Mouse (Mus musculus) hindbrain, postnatal 0 days (tissue): ENCODE measurements around the gene Apoc4. TPM values are rescaled to one million over a fixed set of nuclear protein-coding genes. Genes with fewer than 3 reads are reported as not detected.
A peak's percentile ranks its signal among the peaks of the same experiment; 100 is the strongest.

Experiments
- ATAC-seq: fragments of 200-750 bp; cut with Nextera tagmentation; 2 replicates; pipeline ENCODE4 v1.8.0; 2017; ENCODE audit warnings: mild to moderate bottlenecking, moderate TSS enrichment, moderate library complexity
- DNase-seq: peaks from one replicate; pipeline ENCODE4 v3.0.0-alpha.2; 2015; ENCODE audit warnings: low spot score
- H3K27ac ChIP-seq: fragments of 300-500 bp; sonication (generic); 2 replicates; pipeline ENCODE4 v1.5.1; 2014; ENCODE audit warnings: mild to moderate bottlenecking
- H3K27me3 ChIP-seq: fragments of 300-500 bp; sonication (generic); 2 replicates; pipeline ENCODE4 v1.6.1; 2014; ENCODE audit warnings: low read length, mixed read lengths; ENCODE audit not compliant: insufficient read depth
- H3K36me3 ChIP-seq: fragments of 300-500 bp; sonication (generic); 2 replicates; pipeline ENCODE4 v1.6.1; 2014; ENCODE audit warnings: low read length, mixed read lengths; ENCODE audit not compliant: insufficient read depth
- H3K4me1 ChIP-seq: fragments of 300-500 bp; sonication (generic); 2 replicates; pipeline ENCODE4 v1.6.1; 2014; ENCODE audit warnings: antibody characterized with exemption, low read length, mixed read lengths; ENCODE audit not compliant: insufficient read depth
- H3K4me2 ChIP-seq: fragments of 300-500 bp; sonication (generic); 2 replicates; pipeline ENCODE4 v1.6.1; 2014; ENCODE audit warnings: low read depth, mild to moderate bottlenecking, low read length, moderate library complexity, mixed read lengths
- H3K4me3 ChIP-seq: fragments of 300-500 bp; sonication (generic); 2 replicates; pipeline ENCODE4 v1.5.1; 2014; ENCODE audit warnings: low read length
- H3K9ac ChIP-seq: fragments of 300-500 bp; sonication (generic); replicated peaks from 2 replicates; pipeline ENCODE4 v1.6.1; 2014; ENCODE audit warnings: mild to moderate bottlenecking, low read length, moderate library complexity, mixed read lengths
- H3K9me3 ChIP-seq: fragments of 300-500 bp; sonication (generic); 2 replicates; pipeline ENCODE4 v1.6.1; 2016; ENCODE audit warnings: low read length, mixed read lengths
- CTCF ChIP-seq: IDR thresholded peaks from 2 replicates; pipeline ENCODE4 v1.5.1; 2016; ENCODE audit warnings: antibody characterized with exemption, control low read depth, low read depth
- WGBS: fragments of 180-500 bp; shearing (Covaris S2); extraction: QIAGEN DNeasy Blood & Tissue Kit; methylation state at CpG from one replicate; pipeline ENCODE4 v1.1.7; 2014; 5-methylcytosine and 5-hydroxymethylcytosine counted together
- polyA plus RNA-seq: library from polyadenylated mRNA; unstranded; fragments of >200 nt; fragmentation: Nextera tagmentation; extraction: Ambion mirVana; gene quantifications from 2 replicates; pipeline ENCODE4 v1.2.1, GENCODE M21; 2015
- total RNA-seq: library from RNA; depleted of rRNA; stranded (reverse); fragments of >200 nt; gene quantifications from 2 replicates; pipeline ENCODE4 v1.2.3, GENCODE M21; 2014

Apoc4 gene
- total and polyA plus RNA-seq, 2 experiments from 2014 or later = not detected

DNA sequence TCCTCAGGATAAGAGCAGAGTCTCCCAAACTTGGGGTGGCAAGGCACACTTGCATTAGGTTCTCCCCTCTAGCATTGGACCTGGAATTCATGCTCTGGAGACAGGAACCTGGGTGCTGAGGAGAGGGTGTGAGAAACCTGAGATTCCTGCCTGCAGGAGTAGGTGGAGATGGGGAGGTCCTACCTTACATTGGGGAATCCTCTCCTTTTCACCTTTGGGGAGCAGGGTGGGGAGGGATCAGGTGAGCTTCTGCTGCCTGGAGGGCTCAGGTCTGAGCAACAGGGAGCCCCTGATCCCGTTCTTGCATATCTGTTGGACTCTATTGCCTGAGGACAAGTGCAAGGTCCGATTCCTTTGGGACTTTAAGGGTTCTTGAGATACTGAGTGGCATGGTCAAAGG lies 35.5 kb upstream of the Apoc4 start:
- Histone ChIP-seq H3K4me2 (peak overlapping the region; percentile 49), H3K36me3 (peaks cover 4% of the 10 kb centered on the region; the same call in 1 of the 2 replicates), H3K27me3 (no peaks in the 10 kb centered on the region), H3K27ac (peak overlapping the region; percentile 87), H3K9me3 (0 out of 2 replicates have a peak, but pooled peaks cover 2% of the 10 kb centered on the region), H3K9ac (peak overlapping the region; percentile 46; the same call in 1 of the 2 replicates), H3K4me1 (peaks cover 9% of the 10 kb centered on the region; the same call in 1 of the 2 replicates), H3K4me3 (no peak overlapping the region)
- WGBS = 83% methylated on average over 2 of the region's 2 CpGs
- no peak for TF ChIP-seq CTCF
- no peak for ATAC-seq
- DNase-seq = no peak

DNA sequence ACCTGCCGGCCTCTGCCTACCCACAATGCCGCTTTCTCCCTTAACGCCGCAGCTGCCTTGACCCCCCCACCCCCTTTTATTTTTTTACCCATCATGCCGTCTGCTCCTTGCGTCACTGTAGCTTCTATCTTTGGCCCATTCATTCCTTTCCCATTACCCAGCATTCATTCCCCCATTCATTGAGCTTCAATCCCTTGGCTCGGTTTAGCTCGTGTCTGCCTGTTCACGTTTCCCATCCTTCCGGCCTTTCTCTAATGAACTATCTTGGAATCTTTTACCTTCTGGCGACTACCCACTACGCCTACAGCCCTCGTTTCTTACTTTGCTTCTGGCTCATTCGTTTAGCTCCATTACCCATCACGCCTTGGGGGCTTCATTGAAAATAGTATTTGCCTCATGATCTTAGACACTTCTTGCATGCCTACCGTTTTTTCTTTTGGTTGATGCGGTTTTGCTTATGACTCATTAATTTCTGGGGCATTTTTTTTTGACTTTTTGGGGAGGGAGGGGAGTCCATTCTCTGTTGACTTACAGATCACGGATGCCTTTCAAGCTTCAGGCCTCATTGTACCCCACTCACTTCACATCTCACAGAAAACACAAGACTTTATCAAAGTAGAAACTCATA lies 34.9 kb upstream of the Apoc4 start:
- no peaks in the 10 kb centered on the region for H3K27me3 ChIP-seq
- H3K4me3 ChIP-seq = peak overlapping the region; percentile 18
- no peak for TF ChIP-seq CTCF
- ATAC-seq = no peak
- H3K27ac ChIP-seq = peak overlapping the region; percentile 87
- 0 out of 2 replicates have a peak, but pooled peaks cover 2% of the 10 kb centered on the region for H3K9me3 ChIP-seq
- peak overlapping the region; percentile 46 for H3K9ac ChIP-seq
- H3K36me3 ChIP-seq = peaks cover 10% of the 10 kb centered on the region; the same call in 1 of the 2 replicates
- DNase-seq = no peak
- peaks cover 9% of the 10 kb centered on the region; the same call in 1 of the 2 replicates for H3K4me1 ChIP-seq
- H3K4me2 ChIP-seq = peak overlapping the region; percentile 49
- WGBS = 4% methylated on average over 18 of the region's 18 CpGs

DNA sequence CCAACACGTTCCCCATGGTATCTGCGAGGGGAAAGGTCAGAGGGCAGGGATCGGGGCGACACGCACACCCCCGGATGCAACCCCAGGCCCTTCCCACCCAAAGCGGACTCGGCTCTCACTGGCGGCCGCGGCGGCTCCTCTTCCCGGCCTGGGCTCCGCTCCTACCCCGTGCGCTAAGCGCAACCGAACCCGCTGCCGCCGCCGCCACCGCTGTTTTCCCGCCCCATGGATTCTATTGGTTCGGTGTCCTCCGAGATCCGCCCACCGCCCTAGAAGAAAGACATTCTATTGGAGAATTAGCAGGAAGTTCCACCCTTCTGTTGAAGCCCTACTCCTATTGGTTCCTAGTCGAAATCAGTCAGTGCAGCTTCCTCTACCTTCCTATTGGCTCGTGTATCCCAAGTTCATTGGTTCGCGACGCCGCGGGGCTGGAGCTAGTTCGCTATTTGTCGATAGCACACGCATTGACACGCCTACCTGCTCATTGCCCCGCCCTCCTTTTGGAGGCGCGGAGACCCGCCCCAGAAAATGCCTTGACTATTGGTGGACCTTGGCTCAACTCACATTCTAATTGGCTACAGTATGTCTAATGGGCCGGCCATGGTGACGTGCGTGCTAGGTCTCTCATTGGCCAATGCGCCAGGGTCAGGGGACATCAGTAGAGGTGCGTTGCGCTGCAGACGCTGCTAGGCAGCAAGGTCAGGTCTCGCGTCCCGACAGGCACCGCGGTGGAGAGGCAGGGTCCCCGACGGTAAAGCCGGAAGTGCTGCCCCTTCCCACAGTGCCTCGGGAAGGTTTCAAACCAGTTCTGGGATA lies 34.2 kb upstream of the Apoc4 start, which contains the start of gene Tomm40:
Gene Tomm40, minus strand, starts transcription at position 200 of the 816 bp plus-strand sequence.
- ATAC-seq = peak; percentile 99
- H3K27me3 ChIP-seq = no peaks in the 10 kb centered on the region
- 1% methylated on average over 57 of the region's 59 CpGs for WGBS
- DNase-seq = peak; percentile 100
- H3K36me3 ChIP-seq = peaks cover 10% of the 10 kb centered on the region; the same call in 1 of the 2 replicates
- H3K4me3 ChIP-seq = peak within 1 kb of the TSS; percentile 98
- peak within 1 kb of the TSS; percentile 91 for H3K27ac ChIP-seq
- peak within 1 kb of the TSS; percentile 98 for H3K9ac ChIP-seq
- peak; percentile 10; the same call in 1 of the 2 replicates for TF ChIP-seq CTCF
- peak within 1 kb of the TSS; percentile 95 for H3K4me2 ChIP-seq
- H3K4me1 ChIP-seq = peaks cover 9% of the 10 kb centered on the region; the same call in 1 of the 2 replicates
- H3K9me3 ChIP-seq = no peaks in the 10 kb centered on the region

DNA sequence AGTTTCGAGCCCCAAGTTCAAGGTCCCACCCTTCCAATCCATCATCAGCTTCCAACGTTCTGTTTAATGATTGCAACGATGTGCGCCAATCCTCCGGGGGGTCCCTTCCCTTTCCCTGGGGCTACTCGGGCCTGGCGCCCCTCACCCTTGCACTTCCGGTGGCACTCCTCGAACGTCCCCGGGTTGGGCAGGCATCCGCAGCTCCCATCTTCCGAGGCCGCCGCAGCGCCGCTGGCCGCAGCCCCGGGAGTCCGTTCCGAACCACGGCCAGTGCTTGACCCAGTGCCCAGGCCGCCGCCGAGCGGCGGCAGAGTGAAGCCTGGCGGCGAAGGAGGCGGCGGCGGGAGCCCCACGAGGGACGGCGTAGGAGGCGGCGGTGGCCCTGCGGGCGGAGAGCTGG lies 33.6 kb upstream of the Apoc4 start:
- under 1% methylated on average over 39 of the region's 39 CpGs for WGBS
- no peak for TF ChIP-seq CTCF

DNA sequence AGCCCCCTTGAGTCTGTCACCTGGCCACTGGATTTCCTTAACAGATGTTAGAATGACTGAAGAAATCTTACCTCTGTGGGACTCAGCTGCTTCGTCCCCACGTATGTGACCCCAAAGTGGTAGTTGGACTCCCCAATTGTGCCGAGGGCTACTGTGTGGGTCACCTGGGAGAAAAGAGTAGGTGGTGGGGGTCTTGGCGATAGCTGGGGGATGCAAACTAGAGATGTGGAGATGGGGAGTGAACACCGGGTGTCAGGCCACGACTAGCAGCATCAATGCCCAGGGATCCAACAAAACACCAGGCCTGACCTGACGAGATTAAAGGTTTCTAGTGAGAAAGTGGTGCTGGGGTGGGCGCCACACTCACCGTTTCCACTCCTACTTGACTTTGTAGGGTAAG lies 32.3 kb upstream of the Apoc4 start:
- H3K4me3 ChIP-seq = no peak overlapping the region
- no peak for TF ChIP-seq CTCF
- DNase-seq = no peak

More for the DNA sequence above, 33.6 kb upstream of the Apoc4 start:
- DNase-seq (peak; percentile 15), ATAC-seq (no peak)
- Histone ChIP-seq H3K4me1 (peaks cover 9% of the 10 kb centered on the region; the same call in 1 of the 2 replicates), H3K27me3 (no peaks in the 10 kb centered on the region), H3K9ac (peak overlapping the region; percentile 98), H3K4me2 (peak overlapping the region; percentile 95), H3K36me3 (peaks cover 12% of the 10 kb centered on the region; the same call in 1 of the 2 replicates), H3K9me3 (no peaks in the 10 kb centered on the region), H3K27ac (peak overlapping the region; percentile 91), H3K4me3 (peak overlapping the region; percentile 98)

DNA sequence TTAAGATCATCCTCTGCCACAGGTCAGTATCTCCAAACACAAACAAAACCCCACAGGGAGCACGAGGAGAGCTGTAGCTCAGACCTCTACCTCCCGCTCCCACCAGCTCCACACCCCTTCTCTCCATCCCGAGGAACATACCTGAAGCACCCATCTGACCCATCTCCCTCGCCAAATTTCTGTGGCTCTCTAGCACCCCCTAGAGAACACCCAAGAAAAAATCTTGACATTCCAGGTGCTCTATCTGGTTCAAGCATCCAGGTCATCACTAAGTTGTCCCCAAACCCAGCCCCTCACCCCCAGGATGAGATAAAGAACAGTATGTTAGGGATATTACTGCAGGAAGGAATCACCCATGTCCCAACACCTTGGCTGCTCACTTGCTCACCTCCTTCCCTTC lies 31.9 kb upstream of the Apoc4 start:
- no peaks in the 10 kb centered on the region for H3K27me3 ChIP-seq
- peak; percentile 53 for TF ChIP-seq CTCF
- no peak overlapping the region for H3K9ac ChIP-seq
- H3K4me2 ChIP-seq = no peak overlapping the region
- 53% methylated on average over 4 of the region's 4 CpGs for WGBS
- no peaks in the 10 kb centered on the region for H3K9me3 ChIP-seq
- peaks cover 26% of the 10 kb centered on the region; the same call in 1 of the 2 replicates for H3K36me3 ChIP-seq
- H3K27ac ChIP-seq = no peak overlapping the region
- no peak for ATAC-seq
- DNase-seq = peak; percentile 19
- peaks cover 9% of the 10 kb centered on the region; the same call in 1 of the 2 replicates for H3K4me1 ChIP-seq
- H3K4me3 ChIP-seq = no peak overlapping the region

More for the DNA sequence above, 32.3 kb upstream of the Apoc4 start:
- H3K4me1 ChIP-seq = peaks cover 9% of the 10 kb centered on the region; the same call in 1 of the 2 replicates
- H3K27me3 ChIP-seq = no peaks in the 10 kb centered on the region
- no peak for ATAC-seq
- no peak overlapping the region for H3K27ac ChIP-seq
- no peaks in the 10 kb centered on the region for H3K9me3 ChIP-seq
- WGBS = 89% methylated on average over 9 of the region's 9 CpGs
- no peak overlapping the region for H3K9ac ChIP-seq
- no peak overlapping the region for H3K4me2 ChIP-seq
- peaks cover 24% of the 10 kb centered on the region; the same call in 1 of the 2 replicates for H3K36me3 ChIP-seq
